Mouse (Mus musculus) cerebellum, adult 9-10 months (tissue): ENCODE measurements around the gene Apoc1.

Experiments
- DNase-seq: peaks from one replicate; pipeline ENCODE4 v3.0.0; 2022

Gene Apoc1

GRCm38 (mm10) chr7:19682979-19683378 lies 9.5 kb downstream of the Apoc1 start:
- no peak for DNase-seq

GRCm38 (mm10) chr7:19681202-19681694 lies 11.2 kb downstream of the Apoc1 start, which contains the start of the genes Gm44805 and Apoc4:
TSS of gene Gm44805 (minus strand) at chr7:19681423.
TSS of gene Apoc4 (minus strand) at chr7:19681479.
- no peak for DNase-seq

- DNase-seq = no peak
These were observed 11.8 kb downstream of the Apoc1 start for GRCm38 (mm10) chr7:19680702-19681101.

- DNase-seq = no peak
These were observed 13.6 kb downstream of the Apoc1 start for GRCm38 (mm10) chr7:19678901-19679300.

- DNase-seq = no peak
These were observed 14.6 kb downstream of the Apoc1 start, which contains the start of gene Apoc2 for GRCm38 (mm10) chr7:19677872-19678271. TSS of gene Apoc2 (minus strand) at chr7:19677941.

GRCm38 (mm10) chr7:19676662-19677061 lies 15.8 kb downstream of the Apoc1 start:
- DNase-seq = no peak

GRCm38 (mm10) chr7:19675824-19676223 lies 16.6 kb downstream of the Apoc1 start:
- DNase-seq = no peak

- no peak for DNase-seq
These were observed 19.3 kb downstream of the Apoc1 start for GRCm38 (mm10) chr7:19673083-19673699.

GRCm38 (mm10) chr7:19671511-19671910 lies 20.9 kb downstream of the Apoc1 start:
- DNase-seq = no peak

GRCm38 (mm10) chr7:19668947-19669721 lies 23.3 kb downstream of the Apoc1 start:
- peak; percentile 97 for DNase-seq

GRCm38 (mm10) chr7:19667434-19667833 lies 25.0 kb downstream of the Apoc1 start:
- peak; percentile 24 for DNase-seq

- DNase-seq = peak; percentile 39
These were observed 25.7 kb downstream of the Apoc1 start for GRCm38 (mm10) chr7:19666750-19667149.

- DNase-seq = peak; percentile 98
These were observed 27.3 kb downstream of the Apoc1 start, which contains the start of gene Clptm1 for GRCm38 (mm10) chr7:19664955-19665841. TSS of gene Clptm1 (minus strand) at chr7:19665033.

- DNase-seq = no peak
These were observed 28.0 kb downstream of the Apoc1 start for GRCm38 (mm10) chr7:19664455-19664954.

GRCm38 (mm10) chr7:19663940-19664339 lies 28.5 kb downstream of the Apoc1 start:
- DNase-seq = no peak

- no peak for DNase-seq
These were observed 39.8 kb downstream of the Apoc1 start for GRCm38 (mm10) chr7:19652614-19653013.

- DNase-seq = no peak
These were observed 41.2 kb downstream of the Apoc1 start for GRCm38 (mm10) chr7:19651063-19651786.

GRCm38 (mm10) chr7:19641223-19641622 lies 51.2 kb downstream of the Apoc1 start:
- no peak for DNase-seq
